Mouse (Mus musculus): ENCODE measurements at regions not wholly inside any gene's neighbourhood (a gene's known extent, or its start where the extent isn't known, plus 50 kb on each side); places are given as distances from the start of the nearest gene placed in this dataset.

DNA sequence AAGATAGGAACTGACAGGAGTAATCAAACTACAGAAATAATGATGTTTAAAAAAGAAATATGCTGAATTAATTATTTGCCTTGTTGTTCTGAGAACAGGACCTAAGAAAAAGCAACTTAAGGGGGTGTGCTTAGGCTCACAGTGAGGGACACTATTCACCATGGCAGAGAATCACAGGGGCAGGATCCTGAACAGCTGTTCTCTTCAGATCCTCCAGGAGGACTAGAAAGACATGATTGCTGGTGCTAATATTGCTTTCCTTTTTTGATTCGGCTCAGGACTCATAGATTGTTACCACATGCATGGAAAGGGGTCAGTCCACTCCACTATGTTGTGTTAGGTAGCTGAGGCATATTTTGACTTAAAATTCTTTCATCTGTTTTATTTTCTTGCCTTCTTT is 425.4 kb upstream of the Tecrl start:
- no peaks in the 10 kb centered on the region for H3K36me3 ChIP-seq (ENCODE audit: control insufficient read depth, insufficient read depth, low read length)
- H3K4me3 ChIP-seq (ENCODE audit: low read depth, low read length): no peak overlapping the region
- no peaks in the 10 kb centered on the region for H3K9me3 ChIP-seq (ENCODE audit: control insufficient read depth, low read length)
- ATAC-seq (ENCODE audit: insufficient number of reproducible peaks, low FRiP score, low TSS enrichment, low read depth) (no peak), DNase-seq (ENCODE audit: low spot score) (no peak)
- no peak overlapping the region for H3K9ac ChIP-seq (ENCODE audit: low read length)
- WGBS: 39% methylated on average over 1 of the region's 1 CpGs
- H3K27me3 ChIP-seq (ENCODE audit: control insufficient read depth, insufficient read depth, low read length): no peaks in the 10 kb centered on the region
- H3K27ac ChIP-seq (replicated peaks; ENCODE audit: low read depth, low read length): no peak overlapping the region
- H3K4me1 ChIP-seq (ENCODE audit: control insufficient read depth, insufficient read depth, low read length): no peaks in the 10 kb centered on the region
- H3K4me2 ChIP-seq (ENCODE audit: low read depth, severe bottlenecking): no peak overlapping the region

DNA sequence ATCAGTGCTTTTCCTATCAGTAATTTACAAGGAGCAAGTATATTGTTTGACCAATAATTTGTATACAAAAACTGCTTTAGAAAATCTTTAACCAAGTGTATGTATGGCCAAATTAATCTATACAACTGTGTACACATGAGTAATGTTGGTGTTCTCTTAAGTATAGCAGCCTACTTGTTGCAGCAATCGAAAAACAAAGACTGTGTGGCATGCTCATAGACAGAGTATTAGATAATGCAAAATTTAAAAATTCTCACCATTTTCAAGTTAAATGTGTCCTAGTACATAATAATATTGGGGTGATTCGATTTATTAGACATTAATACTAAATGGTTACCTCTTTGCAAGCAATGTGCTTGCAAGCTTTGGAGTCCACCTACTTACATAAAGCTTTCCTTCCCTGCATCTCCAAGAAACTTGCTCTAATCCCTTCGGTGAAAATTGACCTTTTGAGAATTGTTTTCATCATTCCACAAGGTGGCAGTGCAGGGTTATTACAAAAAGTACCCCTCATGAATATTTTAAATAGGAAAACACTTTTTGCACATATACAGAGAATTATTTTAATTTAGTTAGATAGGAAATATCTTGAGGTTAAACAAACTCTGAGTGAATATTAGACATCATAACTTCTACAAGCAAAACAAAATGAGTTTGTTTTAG is 423.4 kb upstream of the Tecrl start:
- H3K4me2 ChIP-seq (ENCODE audit: low read depth, severe bottlenecking): no peak overlapping the region
- ATAC-seq (ENCODE audit: insufficient number of reproducible peaks, low FRiP score, low TSS enrichment, low read depth) (no peak), DNase-seq (ENCODE audit: low spot score) (peak; percentile 23)
- no peak overlapping the region for H3K9ac ChIP-seq (ENCODE audit: low read length)
- H3K9me3 ChIP-seq (ENCODE audit: control insufficient read depth, low read length): no peaks in the 10 kb centered on the region
- no peaks in the 10 kb centered on the region for H3K4me1 ChIP-seq (ENCODE audit: control insufficient read depth, insufficient read depth, low read length)
- WGBS: 31% methylated on average over 3 of the region's 3 CpGs
- no peak overlapping the region for H3K4me3 ChIP-seq (ENCODE audit: low read depth, low read length)
- H3K36me3 ChIP-seq (ENCODE audit: control insufficient read depth, insufficient read depth, low read length): no peaks in the 10 kb centered on the region
- no peak overlapping the region for H3K27ac ChIP-seq (replicated peaks; ENCODE audit: low read depth, low read length)
- H3K27me3 ChIP-seq (ENCODE audit: control insufficient read depth, insufficient read depth, low read length): no peaks in the 10 kb centered on the region

DNA sequence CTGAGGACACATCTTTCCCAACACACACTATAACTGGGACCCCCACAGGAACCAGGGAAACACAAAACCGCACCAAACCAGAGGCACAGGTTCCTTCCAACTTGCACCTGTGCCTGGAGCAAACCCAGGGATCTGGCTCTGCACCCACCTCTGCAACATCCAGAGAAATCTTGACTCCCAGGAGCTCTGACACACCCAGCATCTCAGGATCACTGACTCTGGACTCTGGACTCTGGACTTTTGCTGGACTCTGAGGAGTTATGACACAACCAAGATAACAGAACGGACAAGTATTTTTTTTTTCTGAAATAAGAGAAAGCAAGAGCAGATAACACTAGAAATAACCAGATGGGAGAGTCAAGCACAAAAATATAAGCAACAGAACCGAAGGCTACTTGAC is 386.9 kb upstream of the Tecrl start:
- H3K27me3 ChIP-seq (ENCODE audit: control insufficient read depth, insufficient read depth, low read length): no peaks in the 10 kb centered on the region
- WGBS: 88% methylated on average over 3 of the region's 3 CpGs
- no peaks in the 10 kb centered on the region for H3K4me1 ChIP-seq (ENCODE audit: control insufficient read depth, insufficient read depth, low read length)
- no peaks in the 10 kb centered on the region for H3K9me3 ChIP-seq (ENCODE audit: control insufficient read depth, low read length)
- H3K27ac ChIP-seq (replicated peaks; ENCODE audit: low read depth, low read length): no peak overlapping the region
- ATAC-seq (ENCODE audit: insufficient number of reproducible peaks, low FRiP score, low TSS enrichment, low read depth): no peak
- H3K36me3 ChIP-seq (ENCODE audit: control insufficient read depth, insufficient read depth, low read length): no peaks in the 10 kb centered on the region
- no peak overlapping the region for H3K9ac ChIP-seq (ENCODE audit: low read length)
- DNase-seq (ENCODE audit: low spot score): no peak
- no peak overlapping the region for H3K4me3 ChIP-seq (ENCODE audit: low read depth, low read length)
- no peak overlapping the region for H3K4me2 ChIP-seq (ENCODE audit: low read depth, severe bottlenecking)

DNA sequence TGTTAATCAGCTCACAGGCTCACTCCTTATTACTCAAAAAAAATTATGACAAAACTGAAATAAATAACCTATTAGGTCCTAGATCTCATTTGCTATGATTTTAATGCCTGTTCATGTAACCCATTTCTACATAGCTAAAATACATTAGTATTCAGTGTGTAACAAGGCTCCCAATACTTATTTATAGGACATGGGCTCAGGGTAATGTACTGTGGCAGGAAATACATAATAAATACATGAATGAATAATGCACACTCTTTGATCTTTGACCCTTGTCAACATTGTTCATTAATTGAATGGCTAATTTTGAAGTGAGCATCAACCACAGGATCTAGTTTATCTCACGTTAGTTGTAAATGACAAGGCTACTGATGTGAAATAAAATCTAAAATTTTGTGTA is 340.4 kb upstream of the Tecrl start:
- Histone ChIP-seq H3K9me3 (ENCODE audit: control insufficient read depth, low read length) (no peaks in the 10 kb centered on the region), H3K27me3 (ENCODE audit: control insufficient read depth, insufficient read depth, low read length) (no peaks in the 10 kb centered on the region), H3K9ac (ENCODE audit: low read length) (no peak overlapping the region), H3K36me3 (ENCODE audit: control insufficient read depth, insufficient read depth, low read length) (no peaks in the 10 kb centered on the region), H3K4me2 (ENCODE audit: low read depth, severe bottlenecking) (no peak overlapping the region), H3K4me3 (ENCODE audit: low read depth, low read length) (no peak overlapping the region), H3K27ac (replicated peaks; ENCODE audit: low read depth, low read length) (no peak overlapping the region), H3K4me1 (ENCODE audit: control insufficient read depth, insufficient read depth, low read length) (no peaks in the 10 kb centered on the region)
- WGBS: 80% methylated on average over 1 of the region's 1 CpGs
- no peak for DNase-seq (ENCODE audit: low spot score)
- no peak for ATAC-seq (ENCODE audit: insufficient number of reproducible peaks, low FRiP score, low TSS enrichment, low read depth)

DNA sequence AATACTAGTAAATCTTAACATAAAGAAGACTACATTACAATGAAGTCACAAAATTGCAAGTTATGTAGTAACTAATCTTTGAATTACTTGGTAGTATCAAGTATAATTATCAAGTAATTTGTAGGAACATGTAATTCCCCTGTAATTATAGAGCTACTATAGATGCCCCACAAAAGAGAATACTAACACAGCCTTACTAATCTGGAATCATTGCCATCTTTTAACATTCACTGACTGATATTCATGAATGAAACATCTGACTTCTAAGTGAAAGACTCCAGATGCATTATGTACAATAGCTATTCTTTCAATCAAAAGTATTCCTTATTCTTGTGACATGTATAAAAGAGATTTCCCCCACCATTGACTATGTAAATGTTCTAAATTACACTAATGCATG is 337.3 kb upstream of the Tecrl start:
- DNase-seq (ENCODE audit: low spot score) (no peak), ATAC-seq (ENCODE audit: insufficient number of reproducible peaks, low FRiP score, low TSS enrichment, low read depth) (no peak)
- no peak overlapping the region for H3K4me2 ChIP-seq (ENCODE audit: low read depth, severe bottlenecking)
- H3K27ac ChIP-seq (replicated peaks; ENCODE audit: low read depth, low read length): no peak overlapping the region
- H3K4me3 ChIP-seq (ENCODE audit: low read depth, low read length): no peak overlapping the region
- H3K36me3 ChIP-seq (ENCODE audit: control insufficient read depth, insufficient read depth, low read length): no peaks in the 10 kb centered on the region
- no peaks in the 10 kb centered on the region for H3K27me3 ChIP-seq (ENCODE audit: control insufficient read depth, insufficient read depth, low read length)
- H3K9me3 ChIP-seq (ENCODE audit: control insufficient read depth, low read length): no peaks in the 10 kb centered on the region
- no peaks in the 10 kb centered on the region for H3K4me1 ChIP-seq (ENCODE audit: control insufficient read depth, insufficient read depth, low read length)
- no peak overlapping the region for H3K9ac ChIP-seq (ENCODE audit: low read length)

DNA sequence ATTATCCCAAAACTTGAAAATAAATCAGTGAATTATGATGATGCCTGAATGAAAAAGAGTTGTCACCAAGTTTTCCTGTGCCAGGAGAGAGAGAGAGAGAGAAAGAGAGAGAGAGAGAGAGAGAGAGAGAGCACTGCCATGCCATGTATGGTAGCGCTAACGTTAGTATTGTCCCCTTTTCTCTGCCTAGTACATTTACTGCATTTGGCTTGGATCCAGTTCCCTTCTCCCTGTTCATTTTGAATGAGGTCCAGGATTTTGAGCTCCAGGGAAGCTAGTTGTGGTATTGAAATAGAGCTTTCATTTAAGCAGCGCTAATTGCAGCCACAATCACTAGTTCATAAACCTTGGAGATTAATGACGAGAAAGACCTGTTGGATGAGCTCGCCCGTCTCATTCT is 323.4 kb upstream of the Tecrl start:
- H3K9me3 ChIP-seq (ENCODE audit: control insufficient read depth, low read length): no peaks in the 10 kb centered on the region
- no peak for DNase-seq (ENCODE audit: low spot score)
- no peaks in the 10 kb centered on the region for H3K36me3 ChIP-seq (ENCODE audit: control insufficient read depth, insufficient read depth, low read length)
- H3K4me2 ChIP-seq (ENCODE audit: low read depth, severe bottlenecking): no peak overlapping the region
- H3K4me1 ChIP-seq (ENCODE audit: control insufficient read depth, insufficient read depth, low read length): no peaks in the 10 kb centered on the region
- no peak overlapping the region for H3K27ac ChIP-seq (replicated peaks; ENCODE audit: low read depth, low read length)
- 90% methylated on average over 6 of the region's 6 CpGs for WGBS
- no peak for ATAC-seq (ENCODE audit: insufficient number of reproducible peaks, low FRiP score, low TSS enrichment, low read depth)
- H3K9ac ChIP-seq (ENCODE audit: low read length): no peak overlapping the region
- no peaks in the 10 kb centered on the region for H3K27me3 ChIP-seq (ENCODE audit: control insufficient read depth, insufficient read depth, low read length)
- no peak overlapping the region for H3K4me3 ChIP-seq (ENCODE audit: low read depth, low read length)

DNA sequence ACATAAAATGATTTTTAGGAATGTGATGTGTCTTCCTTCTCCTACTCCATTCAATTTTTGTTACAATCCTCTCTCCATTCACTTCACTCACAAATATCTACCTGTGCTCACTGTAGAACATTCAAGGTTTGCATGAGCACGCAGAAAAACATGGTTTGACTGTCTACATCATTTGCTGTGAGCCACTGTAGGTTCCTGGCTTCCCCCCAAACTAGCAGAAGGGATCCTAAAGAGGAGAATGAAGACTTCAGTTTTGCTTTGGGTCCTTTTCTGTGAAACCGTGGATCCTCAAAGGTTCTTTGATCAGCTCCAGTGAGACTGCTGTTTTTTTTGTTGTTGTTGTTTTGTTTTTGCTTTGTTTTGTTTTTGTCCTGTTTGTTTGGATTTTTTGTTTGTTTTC is 304.1 kb upstream of the Tecrl start:
- Histone ChIP-seq H3K4me2 (ENCODE audit: low read depth, severe bottlenecking) (no peak overlapping the region), H3K36me3 (ENCODE audit: control insufficient read depth, insufficient read depth, low read length) (no peaks in the 10 kb centered on the region), H3K4me1 (ENCODE audit: control insufficient read depth, insufficient read depth, low read length) (no peaks in the 10 kb centered on the region), H3K4me3 (ENCODE audit: low read depth, low read length) (no peak overlapping the region), H3K9me3 (ENCODE audit: control insufficient read depth, low read length) (no peaks in the 10 kb centered on the region), H3K27ac (replicated peaks; ENCODE audit: low read depth, low read length) (no peak overlapping the region), H3K27me3 (ENCODE audit: control insufficient read depth, insufficient read depth, low read length) (no peaks in the 10 kb centered on the region), H3K9ac (ENCODE audit: low read length) (no peak overlapping the region)
- 75% methylated on average over 2 of the region's 2 CpGs for WGBS
- ATAC-seq (ENCODE audit: insufficient number of reproducible peaks, low FRiP score, low TSS enrichment, low read depth) (no peak), DNase-seq (ENCODE audit: low spot score) (no peak)

DNA sequence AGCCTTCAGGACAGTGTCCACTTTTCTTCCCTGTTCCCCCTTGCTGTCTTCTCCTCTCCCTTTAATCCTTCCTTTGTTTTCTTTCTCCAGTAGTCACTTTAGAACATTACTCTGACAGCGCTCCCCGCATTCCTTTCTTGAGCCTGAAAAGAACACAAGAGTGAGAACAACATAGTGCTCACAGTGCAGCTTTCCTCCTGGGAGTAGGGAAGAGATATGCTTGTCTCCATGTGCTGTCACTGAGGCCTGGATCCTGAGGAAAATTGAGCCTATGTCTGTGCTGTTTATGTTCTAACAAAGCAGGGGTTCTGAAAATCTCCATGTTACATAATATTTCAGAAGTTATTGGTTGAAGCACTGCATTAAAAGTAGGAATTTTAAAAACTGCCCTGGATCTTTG is 296.3 kb upstream of the Tecrl start:
- no peaks in the 10 kb centered on the region for H3K27me3 ChIP-seq (ENCODE audit: control insufficient read depth, insufficient read depth, low read length)
- 65% methylated on average over 2 of the region's 2 CpGs for WGBS
- ATAC-seq (ENCODE audit: insufficient number of reproducible peaks, low FRiP score, low TSS enrichment, low read depth): no peak

DNA sequence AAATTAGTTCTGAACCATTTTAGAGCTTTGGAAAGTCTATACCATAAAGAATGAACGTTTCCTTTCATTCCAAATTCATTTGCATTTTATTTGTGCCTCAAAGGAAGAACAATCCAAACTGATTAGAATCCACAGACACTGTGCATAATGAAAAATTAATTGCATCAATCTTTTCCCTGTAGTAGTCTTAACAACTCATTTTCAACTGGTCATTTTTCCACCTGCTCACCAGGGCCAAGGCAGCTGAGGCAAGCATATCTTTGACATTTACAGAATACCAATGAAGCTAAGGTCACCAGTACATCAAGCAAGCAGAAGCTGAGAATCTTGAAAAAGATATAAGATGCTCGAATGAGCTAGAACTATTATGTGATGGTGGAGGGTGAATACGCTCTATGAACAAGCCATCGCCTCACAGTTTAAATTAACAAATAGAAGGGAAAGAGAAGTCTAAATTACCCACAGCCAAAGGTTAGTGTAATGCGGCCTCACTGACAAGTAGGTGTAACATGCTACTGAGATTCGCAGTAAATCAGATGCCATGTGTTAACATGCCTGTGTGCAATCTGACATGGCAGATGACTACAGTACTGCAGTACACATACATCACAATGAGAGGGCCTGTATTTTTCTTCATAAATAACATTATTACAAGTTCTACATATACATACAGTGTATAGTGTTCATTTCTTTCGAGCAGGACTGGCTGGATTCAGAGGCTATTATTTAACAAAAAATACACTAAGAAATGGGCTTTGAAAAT is 267.8 kb upstream of the Tecrl start:
- H3K27me3 ChIP-seq (ENCODE audit: control insufficient read depth, insufficient read depth, low read length): no peaks in the 10 kb centered on the region
- DNase-seq (ENCODE audit: low spot score) (no peak), ATAC-seq (ENCODE audit: insufficient number of reproducible peaks, low FRiP score, low TSS enrichment, low read depth) (no peak)
- 86% methylated on average over 7 of the region's 7 CpGs for WGBS
- H3K4me1 ChIP-seq (ENCODE audit: control insufficient read depth, insufficient read depth, low read length): no peaks in the 10 kb centered on the region
- H3K9me3 ChIP-seq (ENCODE audit: control insufficient read depth, low read length): no peaks in the 10 kb centered on the region
- H3K27ac ChIP-seq (replicated peaks; ENCODE audit: low read depth, low read length): no peak overlapping the region
- H3K4me3 ChIP-seq (ENCODE audit: low read depth, low read length): no peak overlapping the region
- H3K9ac ChIP-seq (ENCODE audit: low read length): no peak overlapping the region
- H3K4me2 ChIP-seq (ENCODE audit: low read depth, severe bottlenecking): no peak overlapping the region
- H3K36me3 ChIP-seq (ENCODE audit: control insufficient read depth, insufficient read depth, low read length): no peaks in the 10 kb centered on the region

More for the DNA sequence above, 296.3 kb upstream of the Tecrl start:
- Histone ChIP-seq H3K4me1 (ENCODE audit: control insufficient read depth, insufficient read depth, low read length) (no peaks in the 10 kb centered on the region), H3K27ac (replicated peaks; ENCODE audit: low read depth, low read length) (no peak overlapping the region), H3K4me2 (ENCODE audit: low read depth, severe bottlenecking) (no peak overlapping the region), H3K9ac (ENCODE audit: low read length) (no peak overlapping the region), H3K9me3 (ENCODE audit: control insufficient read depth, low read length) (no peaks in the 10 kb centered on the region), H3K4me3 (ENCODE audit: low read depth, low read length) (no peak overlapping the region), H3K36me3 (ENCODE audit: control insufficient read depth, insufficient read depth, low read length) (no peaks in the 10 kb centered on the region)
- no peak for DNase-seq (ENCODE audit: low spot score)

Measured in limb, embryonic 11.5 days (tissue).